Mouse (Mus musculus) thymus, adult 2 months (tissue): ENCODE results near the gene Ythdf2.

Experiments
- CTCF ChIP-seq: fragments of 200-500 bp; IDR thresholded peaks from 2 replicates; pipeline ENCODE4 v1.5.1; 2012; ENCODE audit warnings: mild to moderate bottlenecking, control low read depth, low read length, moderate library complexity, borderline replicate concordance; ENCODE audit not compliant: control insufficient read depth, poor library complexity, insufficient read depth; ENCODE audit errors: extremely low read depth
- POLR2A ChIP-seq: fragments of 200-500 bp; IDR thresholded peaks from 2 replicates; pipeline ENCODE4 v1.6.1; 2012; ENCODE audit warnings: mild to moderate bottlenecking, low read length, control low read depth, moderate library complexity; ENCODE audit not compliant: control insufficient read depth, poor library complexity, insufficient read depth; ENCODE audit errors: extremely low read depth

DNA sequence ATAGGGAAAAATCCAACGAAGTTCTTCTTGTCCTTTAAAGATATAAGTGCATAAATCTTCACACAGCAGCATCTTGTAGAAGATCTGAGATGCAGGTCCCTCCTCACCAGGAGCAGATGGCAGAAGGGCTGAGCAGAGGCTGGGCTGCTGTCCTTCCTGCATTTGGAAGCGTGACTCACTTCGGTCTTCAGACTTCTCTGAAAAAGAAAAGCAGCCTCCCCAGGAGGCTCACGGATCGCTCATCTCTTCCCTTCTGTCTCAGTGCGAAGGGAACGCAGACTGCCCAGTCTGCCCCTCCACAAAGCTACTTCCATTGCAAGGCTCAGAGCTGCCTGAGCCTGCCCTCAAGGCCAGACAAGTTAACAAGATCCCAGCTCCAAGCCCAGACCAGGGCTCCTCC, 41.2 kb downstream of the Ythdf2 start:
- no peak for TF ChIP-seq CTCF
- no peak for TF ChIP-seq POLR2A
